Mouse (Mus musculus) forebrain, embryonic 16.5 days (tissue): ENCODE measurements at regions not wholly inside any gene's neighbourhood (a gene's known extent, or its start where the extent isn't known, plus 50 kb on each side); places are given as distances from the start of the nearest gene placed in this dataset.
A peak's percentile ranks its signal among the peaks of the same experiment; 100 is the strongest.

ENCODE experiments used
- ATAC-seq: fragments of 200-750 bp; cut with Nextera tagmentation; 2 replicates; pipeline ENCODE4 v1.8.0; 2017; ENCODE audit warnings: mild to moderate bottlenecking, moderate library complexity
- H3K27ac ChIP-seq: fragments of 300-500 bp; sonication (generic); 2 replicates; pipeline ENCODE4 v1.5.1; 2014; ENCODE audit warnings: low read length, control low read depth
- H3K27me3 ChIP-seq: fragments of 300-500 bp; sonication (generic); replicated peaks from 2 replicates; pipeline ENCODE4 v1.6.1; 2014; ENCODE audit warnings: low read length; ENCODE audit not compliant: control insufficient read depth, insufficient read depth
- H3K36me3 ChIP-seq: fragments of 300-500 bp; sonication (generic); 2 replicates; pipeline ENCODE4 v1.6.1; 2014; ENCODE audit not compliant: control insufficient read depth, insufficient read depth
- H3K4me1 ChIP-seq: fragments of 300-500 bp; sonication (generic); replicated peaks from 2 replicates; pipeline ENCODE4 v1.6.1; 2014; ENCODE audit warnings: low read length; ENCODE audit not compliant: control insufficient read depth, insufficient read depth
- H3K4me2 ChIP-seq: fragments of 300-500 bp; sonication (generic); 2 replicates; pipeline ENCODE4 v1.6.1; 2014; ENCODE audit warnings: mild to moderate bottlenecking, low read length, control low read depth
- H3K4me3 ChIP-seq: fragments of 300-500 bp; sonication (generic); replicated peaks from 2 replicates; pipeline ENCODE4 v1.5.1; 2014; ENCODE audit warnings: mild to moderate bottlenecking, low read length, control low read depth
- H3K9ac ChIP-seq: fragments of 300-500 bp; sonication (generic); replicated peaks from 2 replicates; pipeline ENCODE4 v1.6.1; 2014; ENCODE audit warnings: low read depth, low read length, control low read depth
- H3K9me3 ChIP-seq: fragments of 300-500 bp; sonication (generic); 2 replicates; pipeline ENCODE4 v1.6.1; 2016; ENCODE audit warnings: low read length; ENCODE audit not compliant: control insufficient read depth
- WGBS: fragments of 180-500 bp; shearing (Covaris S2); extraction: QIAGEN DNeasy Blood & Tissue Kit; methylation state at CpG from one replicate; pipeline ENCODE4 v1.1.7; 2014; 5-methylcytosine and 5-hydroxymethylcytosine counted together

DNA sequence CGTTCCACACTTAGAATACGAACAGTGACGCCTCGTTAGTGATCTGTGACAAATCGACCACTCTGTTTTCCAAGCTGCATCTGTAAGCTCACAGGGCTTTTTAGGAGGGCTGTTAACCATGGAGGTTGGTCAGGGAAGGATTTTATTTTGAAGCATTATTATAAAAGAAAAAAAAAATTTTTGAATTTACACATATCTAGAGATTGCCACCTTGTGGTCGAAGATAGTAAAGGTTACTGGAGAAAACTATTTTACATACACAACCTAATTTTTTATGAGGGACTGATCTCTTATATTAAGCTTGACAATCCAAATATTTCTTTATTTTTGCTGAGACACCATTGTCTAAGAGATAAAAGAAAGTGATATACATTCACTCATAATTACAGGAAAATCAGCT is 937.2 kb downstream of the Sorcs1 start:
- Histone ChIP-seq H3K27ac (no peak overlapping the region), H3K4me1 (0 out of 2 replicates have a peak, but pooled peaks cover 3% of the 10 kb centered on the region), H3K4me2 (peak overlapping the region; percentile 43; the same call in 1 of the 2 replicates), H3K4me3 (no peak overlapping the region), H3K9me3 (no peaks in the 10 kb centered on the region), H3K36me3 (no peaks in the 10 kb centered on the region), H3K9ac (no peak overlapping the region), H3K27me3 (no peaks in the 10 kb centered on the region)
- WGBS = 48% methylated on average over 6 of the region's 6 CpGs
- no peak for ATAC-seq

DNA sequence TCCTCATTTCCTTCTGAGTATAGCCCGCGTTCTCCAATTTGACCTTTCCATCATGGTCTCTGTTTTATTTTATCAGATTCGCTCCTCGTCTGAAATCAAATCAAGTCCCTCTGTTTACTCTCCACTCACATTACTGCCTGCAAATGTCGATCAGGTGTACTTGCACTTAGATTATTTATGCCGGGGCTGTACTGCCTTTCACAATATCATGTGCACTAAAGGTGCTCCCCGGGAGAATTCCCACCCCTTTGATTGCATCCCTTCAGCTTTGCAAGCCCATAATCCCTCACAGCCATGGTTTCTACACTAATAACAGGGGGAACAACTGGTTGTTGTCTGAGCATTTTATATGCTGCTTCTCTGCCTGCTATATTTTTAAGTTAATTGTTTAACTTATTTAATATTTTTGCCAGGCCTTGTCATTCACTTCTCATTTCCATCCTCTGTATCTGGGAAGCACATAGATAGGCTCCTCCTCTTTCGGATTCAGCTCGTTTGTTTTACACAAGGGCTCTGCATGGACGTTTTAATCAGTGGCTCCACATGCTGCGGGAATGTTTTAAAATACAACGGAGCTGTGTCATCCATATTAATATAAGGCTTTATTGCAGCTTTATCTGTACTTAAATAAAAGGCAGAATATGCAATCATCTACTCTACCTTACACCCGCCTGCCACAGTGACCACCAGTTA is 938.8 kb downstream of the Sorcs1 start:
- no peak for ATAC-seq
- WGBS = 27% methylated on average over 13 of the region's 13 CpGs
- no peaks in the 10 kb centered on the region for H3K27me3 ChIP-seq
- 0 out of 2 replicates have a peak, but pooled peaks cover 3% of the 10 kb centered on the region for H3K4me1 ChIP-seq
- H3K4me2 ChIP-seq = no peak overlapping the region
- H3K36me3 ChIP-seq = no peaks in the 10 kb centered on the region
- H3K27ac ChIP-seq = no peak overlapping the region
- no peak overlapping the region for H3K4me3 ChIP-seq
- H3K9me3 ChIP-seq = no peaks in the 10 kb centered on the region
- H3K9ac ChIP-seq = no peak overlapping the region

DNA sequence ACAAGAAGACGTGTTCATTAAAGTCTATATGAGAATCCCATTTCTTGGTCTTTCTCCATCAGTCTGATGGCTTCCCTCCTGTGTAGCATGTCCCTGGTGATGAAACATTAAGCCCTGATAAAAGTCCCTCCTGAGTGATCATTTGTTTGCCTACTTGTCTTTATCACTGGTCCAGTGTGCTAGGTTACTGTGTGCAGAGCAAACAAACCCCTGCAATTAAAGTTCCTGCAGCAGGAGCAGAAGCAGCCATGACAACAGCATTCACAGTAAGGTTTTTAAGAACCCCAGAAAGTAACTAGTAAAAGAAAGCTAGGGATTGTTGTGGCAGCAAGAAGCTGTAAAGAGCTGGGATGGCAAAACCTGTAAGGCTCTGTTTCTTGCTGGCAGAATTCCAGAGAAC is 980.8 kb downstream of the Sorcs1 start:
- 18% methylated on average over 1 of the region's 1 CpGs for WGBS
- ATAC-seq = peak; percentile 54; the same call in 1 of the 2 replicates
- H3K4me1 ChIP-seq = no peaks in the 10 kb centered on the region

DNA sequence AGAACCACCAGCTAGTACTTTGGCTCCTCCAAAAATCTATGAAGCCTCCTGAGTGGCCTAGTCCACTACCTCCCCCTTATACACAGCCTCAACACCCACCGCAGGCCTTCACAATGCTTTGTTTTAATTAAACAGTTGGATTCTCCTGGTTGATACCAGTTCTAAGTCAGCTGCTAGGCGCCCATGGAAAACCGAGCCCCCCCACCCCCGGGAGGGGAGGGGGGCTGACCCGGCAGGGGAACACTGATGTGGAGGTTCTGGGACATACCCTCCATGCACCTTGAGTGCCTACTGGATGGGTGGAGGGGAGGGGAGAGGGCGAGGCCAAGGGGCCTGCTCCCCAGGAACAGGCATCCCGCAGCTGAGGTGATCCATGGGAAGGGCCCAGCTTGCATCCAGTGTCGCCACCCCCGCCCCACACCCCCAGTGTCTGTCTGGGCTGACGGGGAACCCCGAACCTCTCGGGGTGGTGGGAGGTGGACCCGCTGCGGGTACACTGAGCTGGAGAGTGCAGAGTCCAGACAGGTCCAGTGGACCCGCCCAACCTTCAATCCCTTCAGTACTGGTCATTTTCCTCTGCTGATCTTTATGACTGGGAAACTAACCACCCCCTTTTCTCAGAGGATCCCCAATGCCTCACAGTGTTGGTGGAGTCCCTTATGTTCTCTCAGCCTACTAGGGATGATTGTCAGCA is 992.7 kb downstream of the Sorcs1 start:
- no peak overlapping the region for H3K9ac ChIP-seq
- no peaks in the 10 kb centered on the region for H3K27me3 ChIP-seq
- 87% methylated on average over 15 of the region's 15 CpGs for WGBS
- H3K36me3 ChIP-seq = no peaks in the 10 kb centered on the region
- no peak for ATAC-seq
- H3K9me3 ChIP-seq = peaks cover 2% of the 10 kb centered on the region; the same call in 1 of the 2 replicates
- H3K27ac ChIP-seq = no peak overlapping the region
- no peak overlapping the region for H3K4me2 ChIP-seq
- no peak overlapping the region for H3K4me3 ChIP-seq
- no peaks in the 10 kb centered on the region for H3K4me1 ChIP-seq

More for the DNA sequence above, 980.8 kb downstream of the Sorcs1 start:
- H3K27ac ChIP-seq = no peak overlapping the region
- H3K27me3 ChIP-seq = no peaks in the 10 kb centered on the region
- H3K4me3 ChIP-seq = no peak overlapping the region
- H3K4me2 ChIP-seq = no peak overlapping the region
- no peaks in the 10 kb centered on the region for H3K36me3 ChIP-seq
- H3K9ac ChIP-seq = no peak overlapping the region
- H3K9me3 ChIP-seq = no peaks in the 10 kb centered on the region

DNA sequence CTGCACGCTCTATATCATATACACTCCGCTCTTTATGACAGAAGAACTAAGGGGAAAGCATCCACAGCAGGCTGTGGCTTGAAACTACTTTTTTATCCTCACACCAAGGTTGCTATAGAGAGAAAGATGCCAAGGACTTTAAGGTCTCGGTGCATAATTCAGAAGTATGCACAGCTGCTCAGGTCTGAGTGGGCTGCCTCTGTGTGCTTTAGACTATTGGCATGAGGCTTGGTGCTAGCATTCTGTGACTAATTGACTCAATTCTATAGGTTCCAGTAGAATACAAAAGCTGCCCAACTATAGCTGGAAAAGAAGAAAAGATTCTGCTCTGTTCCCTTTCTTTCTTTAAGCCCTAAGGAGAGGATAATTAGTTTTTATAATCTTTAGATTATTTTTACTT is 997.2 kb downstream of the Sorcs1 start:
- H3K9ac ChIP-seq = no peak overlapping the region
- no peak overlapping the region for H3K4me3 ChIP-seq
- peaks cover 5% of the 10 kb centered on the region for H3K9me3 ChIP-seq
- H3K4me2 ChIP-seq = no peak overlapping the region
- ATAC-seq = no peak
- no peaks in the 10 kb centered on the region for H3K36me3 ChIP-seq
- 26% methylated on average over 3 of the region's 3 CpGs for WGBS
- no peaks in the 10 kb centered on the region for H3K4me1 ChIP-seq
- H3K27ac ChIP-seq = no peak overlapping the region
- no peaks in the 10 kb centered on the region for H3K27me3 ChIP-seq

DNA sequence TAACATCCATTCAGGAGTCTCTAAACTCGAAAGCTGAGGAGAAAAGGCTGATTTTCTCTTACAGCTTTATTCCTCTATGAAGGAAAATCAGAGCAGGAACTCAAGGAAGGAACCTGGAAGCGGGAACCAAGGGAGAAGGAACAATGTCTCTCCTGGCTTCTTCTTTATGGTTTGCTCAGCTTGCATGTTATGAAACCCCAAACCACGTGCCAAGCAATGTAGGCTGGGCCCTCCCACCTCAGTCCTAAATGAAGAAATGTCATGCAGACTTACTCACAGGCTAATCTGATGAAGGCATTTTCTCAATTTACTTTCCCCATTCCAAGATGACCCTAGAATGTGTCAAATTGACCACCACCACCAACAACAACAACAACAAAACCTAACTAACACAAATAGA is 998.4 kb downstream of the Sorcs1 start:
- Histone ChIP-seq H3K4me2 (no peak overlapping the region), H3K4me1 (no peaks in the 10 kb centered on the region), H3K9me3 (peaks cover 5% of the 10 kb centered on the region), H3K4me3 (no peak overlapping the region), H3K27me3 (no peaks in the 10 kb centered on the region), H3K36me3 (no peaks in the 10 kb centered on the region), H3K9ac (no peak overlapping the region), H3K27ac (no peak overlapping the region)
- WGBS = 73% methylated on average over 3 of the region's 3 CpGs
- ATAC-seq = no peak

DNA sequence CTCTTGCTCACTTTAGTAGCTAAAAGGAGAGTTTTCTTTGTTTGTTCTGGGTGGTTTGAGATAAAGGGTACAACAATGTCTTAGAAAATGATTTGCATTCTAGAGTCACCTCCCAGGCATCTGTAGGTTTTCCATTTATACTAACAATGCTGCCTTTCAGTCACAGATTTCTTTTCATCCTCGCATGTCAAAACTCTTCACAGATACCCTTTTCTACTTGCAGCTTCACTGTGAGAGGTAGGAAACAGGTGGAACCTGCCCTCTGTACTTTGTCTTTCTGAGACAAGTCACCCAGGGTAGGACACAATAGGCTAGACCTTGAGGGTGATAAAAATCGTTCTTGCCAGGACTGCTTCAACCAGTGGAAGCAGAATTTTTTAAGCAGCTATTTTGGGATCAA is 1002.5 kb downstream of the Sorcs1 start:
- no peak overlapping the region for H3K4me2 ChIP-seq
- H3K36me3 ChIP-seq = no peaks in the 10 kb centered on the region
- no peak overlapping the region for H3K9ac ChIP-seq
- no peak overlapping the region for H3K4me3 ChIP-seq
- H3K27ac ChIP-seq = no peak overlapping the region
- H3K4me1 ChIP-seq = no peaks in the 10 kb centered on the region; the same call in 1 of the 2 replicates
- WGBS = 3% methylated on average over 2 of the region's 2 CpGs
- no peaks in the 10 kb centered on the region for H3K27me3 ChIP-seq
- ATAC-seq = no peak
- peaks cover 3% of the 10 kb centered on the region; the same call in 1 of the 2 replicates for H3K9me3 ChIP-seq

DNA sequence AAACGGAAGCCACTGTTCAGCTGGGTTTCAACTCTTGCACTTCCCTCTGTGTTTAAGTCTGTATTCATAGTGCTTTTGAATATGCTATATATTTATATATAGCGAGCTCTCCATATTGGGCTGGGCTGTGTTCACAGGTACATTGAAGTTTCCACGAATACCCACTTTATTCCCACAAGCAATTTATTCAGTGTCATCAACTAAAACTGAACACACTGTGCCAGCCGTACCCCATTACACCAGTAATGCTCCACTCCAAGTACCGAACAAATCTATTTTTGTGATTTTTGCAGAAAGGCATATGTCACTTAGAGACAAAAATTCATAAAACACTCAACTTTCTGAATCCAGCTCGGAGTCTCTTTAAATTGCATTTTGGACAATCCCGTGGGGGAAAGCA is 1048.5 kb downstream of the Sorcs1 start:
- Histone ChIP-seq H3K27ac (no peak overlapping the region), H3K4me3 (no peak overlapping the region), H3K4me1 (no peaks in the 10 kb centered on the region), H3K36me3 (no peaks in the 10 kb centered on the region), H3K9ac (no peak overlapping the region), H3K4me2 (no peak overlapping the region), H3K27me3 (no peaks in the 10 kb centered on the region), H3K9me3 (no peaks in the 10 kb centered on the region)
- no peak for ATAC-seq
- 90% methylated on average over 7 of the region's 7 CpGs for WGBS

DNA sequence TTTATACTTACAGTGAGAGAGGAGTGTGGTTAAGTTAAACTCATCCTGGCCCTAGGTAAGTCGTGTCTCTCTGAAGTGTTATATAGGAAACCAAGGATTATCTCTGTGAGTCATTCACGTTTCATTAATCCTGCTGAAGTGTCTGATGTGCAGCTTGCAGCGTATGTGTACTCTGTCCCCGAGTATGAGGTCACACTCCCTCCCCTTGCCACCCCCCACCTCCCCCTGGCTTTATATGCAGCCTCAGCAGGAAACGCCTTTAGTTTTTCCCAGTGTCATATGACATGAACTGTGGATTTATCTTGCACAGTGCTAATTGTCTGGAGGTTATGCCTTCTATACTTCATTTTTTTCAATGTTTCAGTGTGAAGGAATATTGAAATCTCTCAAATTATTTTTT is 1058.5 kb downstream of the Sorcs1 start:
- Histone ChIP-seq H3K27ac (no peak overlapping the region), H3K27me3 (no peaks in the 10 kb centered on the region), H3K4me2 (no peak overlapping the region), H3K4me3 (no peak overlapping the region), H3K9me3 (no peaks in the 10 kb centered on the region), H3K36me3 (no peaks in the 10 kb centered on the region), H3K4me1 (no peaks in the 10 kb centered on the region), H3K9ac (no peak overlapping the region)
- no peak for ATAC-seq
- 35% methylated on average over 5 of the region's 5 CpGs for WGBS
